Mouse (Mus musculus) left cerebral cortex, postnatal 10 days (tissue): Measurements from ENCODE around the gene Arid5b. TPM values are rescaled to one million over a fixed set of nuclear protein-coding genes. Genes with fewer than 3 reads are reported as not detected.
A peak's percentile ranks its signal among the peaks of the same experiment; 100 is the strongest.
"Not testable (repeated sequence)": the region's sequence is repeated elsewhere in the genome, so short reads cannot be mapped to it uniquely, and the experiment has no call there.

Source experiments
- DNase-seq, 2 experiments: peaks; one replicate each; pipeline ENCODE4 v3.0.0; 2021 to 2022; ENCODE audit warnings: low spot score in 2 of 2, mixed read lengths in 1 of 2; ENCODE audit errors: extremely low spot score in 1 of 2
- intact Hi-C: fragments of 180-260 bp; cut with DNase I; formaldehyde crosslinking; loops from one replicate; pipeline ENCODE4 v1.15.1; 2025
- total RNA-seq, 2 experiments: library from RNA; stranded (reverse); gene quantifications; 2 replicates each; pipeline ENCODE4 v1.2.3; 2021

Arid5b gene
- total RNA-seq, 2 experiments from 2014 or later, result 22.6 to 24.0 TPM

GRCm38 (mm10) chr10:68107716-68108115, 170.8 kb downstream of the Arid5b start:
- intact Hi-C loops, result no loop called here

GRCm38 (mm10) chr10:68106351-68106950, 172.1 kb downstream of the Arid5b start:
- intact Hi-C loops, result no loop called here
- DNase-seq, result no peak

More at GRCm38 (mm10) chr10:68107716-68108115, 170.8 kb downstream of the Arid5b start:
- no peak for DNase-seq

GRCm38 (mm10) chr10:68104881-68105781, 173.4 kb downstream of the Arid5b start:
- intact Hi-C loops, result no loop called here

GRCm38 (mm10) chr10:68104481-68104880, 174.1 kb downstream of the Arid5b start:
- no peak for DNase-seq
- intact Hi-C loops, result no loop called here

More at GRCm38 (mm10) chr10:68104881-68105781, 173.4 kb downstream of the Arid5b start:
- no peak for DNase-seq

- intact Hi-C loops, result no loop called here
- no peak for DNase-seq
Measured at GRCm38 (mm10) chr10:68103988-68104387, 174.6 kb downstream of the Arid5b start.

GRCm38 (mm10) chr10:68103078-68103855, 175.3 kb downstream of the Arid5b start:
- intact Hi-C loops, result no loop called here
- DNase-seq, result no peak

GRCm38 (mm10) chr10:68102566-68102965, 176.0 kb downstream of the Arid5b start:
- DNase-seq, result no peak
- intact Hi-C loops, result no loop called here

- DNase-seq, result no peak
- intact Hi-C loops, result no loop called here
Measured at GRCm38 (mm10) chr10:68101251-68101650, 177.3 kb downstream of the Arid5b start.

GRCm38 (mm10) chr10:68100506-68100905, 178.0 kb downstream of the Arid5b start:
- DNase-seq, result no peak

GRCm38 (mm10) chr10:68099801-68100200, 178.7 kb downstream of the Arid5b start:
- intact Hi-C loops, DNase-seq: not testable (repeated sequence)

More at GRCm38 (mm10) chr10:68100506-68100905, 178.0 kb downstream of the Arid5b start:
- intact Hi-C loops, result no loop called here

GRCm38 (mm10) chr10:68097821-68098675, 180.5 kb downstream of the Arid5b start:
- intact Hi-C loops, result no loop called here
- DNase-seq, result no peak

- intact Hi-C loops, result no loop called here
- DNase-seq, result no peak
Measured at GRCm38 (mm10) chr10:68096395-68096794, 182.1 kb downstream of the Arid5b start.

GRCm38 (mm10) chr10:68095136-68095535, 183.4 kb downstream of the Arid5b start:
- no peak for DNase-seq
- intact Hi-C loops, result no loop called here

- DNase-seq, result no peak
- intact Hi-C loops, result no loop called here
Measured at GRCm38 (mm10) chr10:68093496-68093895, 185.0 kb downstream of the Arid5b start.

- intact Hi-C loops, result no loop called here
- DNase-seq, result no peak
Measured at GRCm38 (mm10) chr10:68091840-68092239, 186.7 kb downstream of the Arid5b start.

- no peak for DNase-seq
- intact Hi-C loops, result no loop called here
Measured at GRCm38 (mm10) chr10:68091011-68091410, 187.5 kb downstream of the Arid5b start.

- no peak for DNase-seq
- intact Hi-C loops, result no loop called here
Measured at GRCm38 (mm10) chr10:68090544-68090943, 188.0 kb downstream of the Arid5b start.

- intact Hi-C loops, result no loop called here
- peak in 1 of 2 experiments; percentile 64 for DNase-seq
Measured at GRCm38 (mm10) chr10:68090197-68090535, 188.4 kb downstream of the Arid5b start.
